29 mouse cellular contexts compared by ENCODE assay signal in genomic region chr15:79935654-79936373, GRCm38 (mm10). TPM values are rescaled to one million over a fixed set of nuclear protein-coding genes. Genes with fewer than 3 reads are reported as not detected.
DNase-seq lines count a peak whose midpoint lies in the region; ATAC-seq and TF ChIP-seq lines count a peak whose summit lies in the region.
"Had no signal": no experiment of that assay in that cellular context is flagged by ENCODE, and none has a peak within 500 bp of the region (broad histone marks: within the 10 kb centered on the region; RNA-seq: fewer than 3 reads in every experiment).

No protein-coding gene starts in this region.

- TF ChIP-seq POLR2A in myocyte (IDR thresholded peaks at IDR 0.05; ENCODE audit: insufficient read length, low read depth) = no peak

- ATAC-seq in lung, embryonic 15.5 days (ENCODE audit: borderline replicate concordance, extremely low read depth, low FRiP score, low TSS enrichment) = 0 out of 2 replicates have a peak, but pooled peaks have one; percentile 40
- ATAC-seq: hindbrain, embryonic 16.5 days; intestine, embryonic 16.5 days; liver, embryonic 12.5 days; midbrain, embryonic 15.5 days had no signal

- H3K9me3 ChIP-seq in ES-E14 (ENCODE audit: control insufficient read depth, insufficient read depth, low read depth, low read length) = no peaks in the 10 kb centered on the region
- no peaks in the 10 kb centered on the region for H3K9me3 ChIP-seq in lung, embryonic 15.5 days
- H3K9me3 ChIP-seq: embryonic facial prominence, embryonic 13.5 days; forebrain, embryonic 12.5 days; heart, embryonic 15.5 days; limb, embryonic 13.5 days; liver, embryonic 12.5 days; midbrain, embryonic 15.5 days; neural tube, embryonic 13.5 days had no signal

- peaks cover 3% of the 10 kb centered on the region; the same call in 1 of the 2 replicates for H3K36me3 ChIP-seq in ES-E14 (ENCODE audit: control insufficient read depth, insufficient read depth, low read length, poor library complexity, severe bottlenecking)
- no peaks in the 10 kb centered on the region for H3K36me3 ChIP-seq in lung, embryonic 15.5 days
- no peaks in the 10 kb centered on the region for H3K36me3 ChIP-seq in myocyte (ENCODE audit: control insufficient read depth, insufficient read depth)
- H3K36me3 ChIP-seq: embryonic facial prominence, embryonic 13.5 days; forebrain, embryonic 12.5 days; heart, embryonic 15.5 days; limb, embryonic 13.5 days; liver, embryonic 12.5 days; midbrain, embryonic 15.5 days; neural tube, embryonic 13.5 days had no signal

- no peak overlapping the region for H3ac ChIP-seq in myocyte (ENCODE audit: control insufficient read depth, insufficient read length)

- peak overlapping the region; percentile 4; the same call in 1 of the 2 replicates for H3K9ac ChIP-seq in ES-E14 (ENCODE audit: insufficient read depth, low read depth, low read length, poor library complexity, severe bottlenecking)
- no peak overlapping the region for H3K9ac ChIP-seq in lung, embryonic 15.5 days
- H3K9ac ChIP-seq: embryonic facial prominence, embryonic 13.5 days; forebrain, embryonic 12.5 days; heart, embryonic 15.5 days; limb, embryonic 13.5 days; liver, embryonic 12.5 days; midbrain, embryonic 15.5 days; neural tube, embryonic 13.5 days had no signal

- H3K4me2 ChIP-seq in lung, embryonic 15.5 days = no peak overlapping the region
- peak overlapping the region; percentile 81 for H3K4me2 ChIP-seq in myocyte (ENCODE audit: low read depth)
- H3K4me2 ChIP-seq: heart, embryonic 15.5 days; liver, embryonic 12.5 days; midbrain, embryonic 15.5 days had no signal

- intact Hi-C loops in heart, postnatal 25 days (cut with DNase I) = no loop called here

- H3K4me1 ChIP-seq in ES-E14 (ENCODE audit: control insufficient read depth in 2 of 2, insufficient read depth in 2 of 2, low read length in 2 of 2, poor library complexity in 1 of 2) = peaks cover 4 to 8% of the 10 kb centered on the region in 2 experiments; a peak in 3 of 4 replicates
- peaks cover 29% of the 10 kb centered on the region for H3K4me1 ChIP-seq in lung, embryonic 15.5 days

- H3K79me2 ChIP-seq in myocyte (ENCODE audit: control insufficient read depth, insufficient read depth) = no peaks in the 10 kb centered on the region

- H3K4me3 ChIP-seq in ES-E14 (ENCODE audit: insufficient read depth in 1 of 2, low read depth in 1 of 2, low read length in 2 of 2, poor library complexity in 1 of 2, severe bottlenecking in 1 of 2) = peak overlapping the region; percentile 4 to 27; a peak in 2 of 4 replicates
- H3K4me3 ChIP-seq in lung, embryonic 15.5 days = no peak overlapping the region
- peak overlapping the region; percentile 1 for H3K4me3 ChIP-seq in myocyte
- H3K4me3 ChIP-seq: embryonic facial prominence, embryonic 13.5 days; erythroblast, embryonic 14.5 days; forebrain, embryonic 12.5 days; heart, embryonic 15.5 days; layer of hippocampus, adult 2 months; limb, embryonic 13.5 days; liver, embryonic 12.5 days; midbrain, embryonic 15.5 days; neural tube, embryonic 13.5 days had no signal

- peaks cover 45% of the 10 kb centered on the region for H3K27me3 ChIP-seq in lung, embryonic 15.5 days
- no peaks in the 10 kb centered on the region for H3K27me3 ChIP-seq in myocyte (ENCODE audit: control insufficient read depth, insufficient read depth, insufficient read length)

- in situ Hi-C loops in ES-E14 (cut with MboI; ENCODE audit: low sequenced_read_pairs in 2 of 2, unreplicated experiment in 2 of 2) = no loop called here

- peak; percentile 63 to 80 for DNase-seq in lung, adult 18-20 months
- no peak for DNase-seq in lung, postnatal 14 days
- DNase-seq in ES-E14 (ENCODE audit: low read depth, low spot score) (no peak), MN1 (ENCODE audit: low spot score) (no peak)
- DNase-seq in heart, postnatal 25 days (ENCODE audit: low spot score) = no peak
- no peak for DNase-seq in adrenal gland, adult (ENCODE audit: inconsistent age in 2 of 2, low spot score in 1 of 2)
- DNase-seq: adrenal gland, postnatal 36 days; B cell, adult 2 months; cerebellum, postnatal 10 days; heart, postnatal 4 days; kidney, adult 9 months; kidney, postnatal 25 days; layer of hippocampus, postnatal 36 days; thymus, adult 18-20 months; thymus, postnatal 36 days had no signal

- 26% methylated on average over 9 of the region's 9 CpGs for WGBS in lung, embryonic 15.5 days

- H3K27ac ChIP-seq in ES-E14 (ENCODE audit: insufficient read depth, low read depth, low read length, poor library complexity, severe bottlenecking) = peak overlapping the region; percentile 97
- H3K27ac ChIP-seq in lung, embryonic 15.5 days = peak overlapping the region; percentile 27; the same call in 1 of the 2 replicates
- H3K27ac ChIP-seq: embryonic facial prominence, embryonic 13.5 days; forebrain, embryonic 12.5 days; heart, embryonic 15.5 days; layer of hippocampus, adult 2 months; limb, embryonic 13.5 days; liver, embryonic 12.5 days; macrophage; midbrain, embryonic 15.5 days; neural tube, embryonic 13.5 days had no signal

TF ChIP-seq in ES-E14, 5 proteins besides CTCF, POLR2A, EP300 and RAD21:
- TF ChIP-seq MAFK (IDR thresholded peaks at IDR 0.05; ENCODE audit: insufficient read depth, low read depth, low read length) (no peak), ZNF384 (IDR thresholded peaks at IDR 0.05; ENCODE audit: low read depth, low read length) (no peak), ZC3H11A (IDR thresholded peaks at IDR 0.05; ENCODE audit: borderline replicate concordance, low read depth, low read length) (no peak), CHD2 (IDR thresholded peaks at IDR 0.05; ENCODE audit: low read depth, low read length) (no peak), HCFC1 (IDR thresholded peaks at IDR 0.05; ENCODE audit: borderline replicate concordance, insufficient read depth, low read length) (no peak)
TF ChIP-seq in ES-E14: peak in this region for 0.

TF ChIP-seq in myocyte, 11 proteins besides CTCF, POLR2A, EP300 and RAD21:
- TF ChIP-seq TCF3 (IDR thresholded peaks at IDR 0.05; ENCODE audit: insufficient read length, low read depth) (no peak), USF1 (IDR thresholded peaks at IDR 0.05; ENCODE audit: low read depth) (no peak), MYOD1 (IDR thresholded peaks at IDR 0.05; ENCODE audit: control insufficient read depth in 1 of 3, insufficient read length in 2 of 3, low read depth in 2 of 3) (peak in 1 of 3 experiments; percentile 15)

RNA-seq across cellular contexts. Expression of gene Cbx7, which starts 35.1 kb away (rescaled TPM):
- 171 and 233 TPM in 2 replicates for total RNA-seq in ES-E14 (2012; rRNA removed)
- 2.4 and 2.8 TPM in 2 replicates for polyA plus RNA-seq in lung, embryonic 15.5 days (2015; fragmentation: Nextera tagmentation; extraction: Ambion mirVana)
- 4.7 TPM for polyA plus RNA-seq in myocyte (2012; fragmentation: generic; extraction: Trizol)
- 1 to 10 TPM; 9.4 to 9.8 TPM for total RNA-seq in heart, postnatal 25 days (2021)

RNA-seq across cellular contexts. Expression of gene Apobec3, which starts 44.4 kb away (rescaled TPM):
- 39.9 and 42.4 TPM in 2 replicates for total RNA-seq in ES-E14 (2012; rRNA removed)
- 30.0 and 38.5 TPM in 2 replicates for polyA plus RNA-seq in lung, embryonic 15.5 days (2015; fragmentation: Nextera tagmentation; extraction: Ambion mirVana)
- polyA plus RNA-seq in myocyte (2012; fragmentation: generic; extraction: Trizol) = 10.0 TPM
- 1 to 10 TPM; 6.3 to 6.4 TPM for total RNA-seq in heart, postnatal 25 days (2021)

Comparison
In these comparisons a context has a peak if more than half of its experiments do, and no peak if none do; other contexts are left out.
1. DNase-seq: peak in lung, adult 18-20 months (2 of 2); none in lung, postnatal 14 days (single experiment), ES-E14 (single experiment), heart, postnatal 25 days (single experiment), adrenal gland, adult (0 of 2) and MN1 (single experiment).
2. RNA of gene Cbx7, which starts 35.1 kb away (total RNA-seq): 171 to 233 TPM in ES-E14; 9.4 to 9.8 TPM in heart, postnatal 25 days; every median in the first group is over 10 times any median in the second.